Mouse (Mus musculus) gonadal fat pad, adult 2 months (tissue): ENCODE results near the gene Casr. TPM values are rescaled to one million over a fixed set of nuclear protein-coding genes. Genes with fewer than 3 reads are reported as not detected.

Experiments
- DNase-seq: peaks from one replicate; pipeline ENCODE4 v3.0.0-alpha.2; 2012; ENCODE audit warnings: low read depth
- polyA plus RNA-seq: library from polyadenylated mRNA; depleted of rRNA; stranded (reverse); fragments of >200 nt; gene quantifications from 2 replicates; pipeline ENCODE4 v1.2.3, GENCODE M21; 2012

Gene Casr
- polyA plus RNA-seq, 1 experiment = 0.14 TPM

DNA sequence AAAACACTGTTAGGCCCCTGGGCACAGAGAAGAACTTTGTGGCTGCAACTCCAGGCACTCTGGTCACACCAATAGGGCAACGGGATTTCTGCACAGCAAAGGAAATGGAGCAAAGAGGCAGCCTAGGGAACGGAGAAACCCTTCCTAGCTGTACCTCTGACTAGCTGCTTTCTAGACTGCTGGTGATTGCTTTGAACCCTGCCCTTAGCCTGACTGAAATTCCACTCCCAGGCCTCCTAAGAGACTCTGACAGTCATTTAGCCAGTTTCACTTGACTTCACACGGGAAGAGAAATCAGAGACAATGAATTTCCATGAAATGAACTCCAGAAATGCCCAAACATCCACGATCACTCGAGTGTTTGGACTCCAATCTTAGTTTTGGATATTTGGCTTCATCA, 38.8 kb downstream of the Casr start:
- no peak for DNase-seq

DNA sequence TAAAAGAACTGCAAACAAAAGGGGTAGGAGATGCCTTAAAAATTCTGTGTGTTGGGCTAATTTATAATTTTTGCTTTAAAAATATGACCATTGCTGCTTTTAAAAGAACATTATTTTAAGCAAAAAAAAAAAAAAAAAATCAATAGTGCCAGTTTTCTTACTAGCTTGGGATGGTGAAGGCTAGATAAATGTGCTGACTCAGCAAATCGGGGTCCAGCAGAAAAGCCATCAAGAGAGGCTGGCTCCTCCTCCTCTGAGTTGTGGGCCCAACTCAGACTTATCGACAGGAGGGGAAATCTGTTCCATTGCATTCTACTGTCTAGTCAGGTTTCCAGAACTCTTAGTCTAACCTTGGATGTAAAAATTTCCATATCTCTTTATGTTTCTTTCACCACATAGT, 45.6 kb downstream of the Casr start:
- DNase-seq = no peak

DNA sequence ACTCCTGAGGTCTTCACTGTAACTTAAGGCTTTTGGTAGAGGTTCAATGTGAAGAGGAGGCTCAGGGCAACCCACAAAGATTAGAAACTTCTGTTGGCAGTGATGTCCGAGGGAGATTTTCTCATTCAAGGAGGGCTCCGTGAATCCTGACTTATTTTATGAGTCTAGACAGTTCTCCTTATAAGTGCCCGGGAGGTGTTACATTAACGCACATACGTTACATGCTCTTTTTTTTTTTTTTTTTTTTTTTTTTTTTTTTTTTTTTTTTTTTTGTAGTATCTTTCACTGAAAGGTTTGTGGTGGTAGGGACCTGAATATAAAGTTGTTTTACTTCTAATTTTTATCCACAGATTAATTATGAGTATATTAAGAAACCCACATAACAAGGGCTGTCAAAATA, 54.6 kb downstream of the Casr start:
- DNase-seq = no peak

DNA sequence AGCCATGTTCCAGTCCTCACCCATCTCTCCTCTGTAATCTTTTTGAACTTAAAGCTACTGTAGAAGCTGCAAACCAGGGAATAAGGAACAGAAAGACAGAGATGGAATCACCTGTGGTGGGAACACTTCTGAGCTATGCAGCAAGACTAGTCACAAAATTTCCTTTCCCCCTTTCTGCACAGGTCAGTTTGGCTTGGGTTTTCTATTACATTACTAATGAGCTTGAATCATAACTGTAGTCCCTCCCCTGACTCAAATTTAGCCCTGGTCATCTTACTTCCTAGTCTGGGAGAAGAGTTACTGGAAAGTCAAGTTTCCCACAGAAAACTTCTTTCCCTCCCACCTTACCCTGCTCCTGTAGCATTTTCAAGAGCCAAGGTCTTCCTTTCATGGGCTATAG, 55.1 kb downstream of the Casr start:
- no peak for DNase-seq

DNA sequence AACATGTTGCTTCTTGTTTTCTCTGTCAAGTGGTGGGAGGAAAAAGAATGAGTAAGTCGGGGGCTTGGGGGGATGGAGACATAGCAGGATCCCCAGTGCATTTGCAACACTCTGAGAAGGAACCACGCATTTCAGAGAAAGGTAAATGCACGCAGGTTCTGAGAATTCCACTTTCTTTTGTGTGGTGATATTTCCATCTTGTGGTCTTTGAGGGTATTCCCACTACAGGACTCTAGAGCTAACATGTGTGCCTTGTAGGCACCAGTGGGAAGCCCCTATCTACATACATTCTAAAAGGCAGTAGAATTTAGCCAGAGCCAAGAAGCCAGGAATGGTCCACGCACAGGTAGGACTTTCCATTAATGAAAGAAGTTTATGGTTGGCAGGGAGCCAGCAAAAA, 56.0 kb downstream of the Casr start:
- DNase-seq = no peak

DNA sequence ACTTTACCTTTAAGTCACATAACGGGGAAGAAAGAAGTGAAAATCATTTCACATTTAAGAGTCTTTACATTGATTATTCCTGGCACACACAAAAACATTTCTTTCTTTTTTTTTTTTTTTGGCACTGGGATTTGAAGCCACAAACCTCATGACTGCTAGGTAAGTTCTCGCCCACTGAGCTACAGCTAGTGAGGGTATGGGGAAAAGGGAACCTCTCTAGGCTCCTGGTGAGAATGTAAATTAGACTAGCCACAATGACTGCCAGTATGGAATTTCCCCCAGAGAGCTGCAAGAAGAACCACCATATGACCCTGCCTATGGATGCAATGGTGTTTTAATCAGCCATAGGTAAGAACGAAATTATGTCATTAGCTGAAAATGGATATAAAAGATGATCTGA, 56.8 kb downstream of the Casr start:
- DNase-seq = no peak

DNA sequence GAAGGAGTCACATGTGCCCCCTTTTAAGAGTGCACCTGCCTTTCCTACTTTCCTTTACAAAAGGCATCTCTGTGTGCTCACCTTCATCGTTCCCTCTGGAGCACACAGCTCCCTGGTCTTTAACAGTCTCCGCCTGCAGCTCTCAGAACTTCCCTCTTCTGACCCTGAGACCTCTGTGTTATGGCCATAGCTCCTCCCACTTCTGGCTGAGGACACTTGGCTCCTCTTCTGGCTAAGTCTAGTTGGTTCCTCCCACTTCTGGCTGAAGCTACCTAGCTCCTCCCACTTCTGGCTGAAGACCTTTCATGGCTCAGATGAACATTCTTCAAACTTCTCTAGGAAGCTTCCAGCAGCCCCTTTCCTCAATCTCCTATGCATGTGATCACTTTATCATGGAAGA, 59.7 kb downstream of the Casr start:
- DNase-seq = no peak

DNA sequence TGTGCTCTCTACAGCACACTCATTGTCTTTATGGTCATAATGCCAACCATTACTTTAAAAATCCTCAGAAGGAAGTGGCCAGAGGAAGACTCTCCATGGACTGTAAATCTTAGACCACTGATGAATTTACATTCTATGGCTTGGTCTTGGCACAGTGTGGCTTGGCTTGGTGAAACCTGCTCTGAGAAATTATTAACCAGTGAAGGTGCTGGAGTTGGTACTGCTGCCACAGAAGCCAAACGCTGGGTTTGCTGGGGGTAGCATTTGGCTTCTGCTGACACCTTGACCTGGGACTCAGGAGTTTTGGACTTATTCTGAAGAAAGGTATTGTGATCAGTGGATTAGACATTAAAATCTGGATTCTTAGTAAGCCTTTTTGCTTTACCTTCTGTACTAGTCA, 69.5 kb downstream of the Casr start:
- DNase-seq = no peak

DNA sequence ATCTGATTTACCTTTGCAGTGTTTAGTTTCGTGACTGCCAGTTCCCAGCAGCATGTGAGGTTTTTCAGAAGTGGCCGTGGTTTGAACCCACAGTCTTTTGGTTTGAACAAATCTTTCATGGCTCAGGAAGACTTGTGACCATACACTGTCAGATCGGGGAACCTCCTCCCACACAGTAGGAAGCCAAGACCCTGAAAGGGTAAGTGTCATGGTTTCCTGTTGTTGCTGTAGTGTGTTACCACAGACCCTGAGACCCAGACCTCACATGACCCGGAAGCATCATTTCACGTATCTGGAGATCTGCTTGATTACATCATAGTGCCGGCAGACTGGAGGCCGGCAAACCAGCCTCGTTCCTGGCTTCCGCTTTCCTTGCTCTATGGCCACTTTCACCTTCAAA, 85.1 kb downstream of the Casr start:
- DNase-seq = no peak

DNA sequence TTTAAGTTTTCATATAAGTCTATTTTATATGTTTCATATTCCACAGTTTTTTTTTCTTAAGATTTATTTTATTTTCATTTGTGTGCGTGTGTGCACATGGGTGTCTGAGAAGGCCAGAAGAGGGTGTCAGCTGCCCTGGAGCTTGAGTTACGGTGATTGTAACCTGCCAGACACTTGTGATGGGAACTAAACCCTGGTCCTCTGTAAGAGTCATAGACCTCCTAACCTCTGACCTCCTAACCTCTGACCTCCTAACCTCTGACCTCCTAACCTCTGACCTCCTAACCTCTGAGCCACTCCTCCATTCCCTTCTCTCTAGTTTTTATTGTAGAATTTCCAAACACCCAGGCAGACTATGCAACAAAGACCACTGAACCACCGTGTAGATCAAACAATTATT, 86.4 kb downstream of the Casr start:
- DNase-seq = no peak

DNA sequence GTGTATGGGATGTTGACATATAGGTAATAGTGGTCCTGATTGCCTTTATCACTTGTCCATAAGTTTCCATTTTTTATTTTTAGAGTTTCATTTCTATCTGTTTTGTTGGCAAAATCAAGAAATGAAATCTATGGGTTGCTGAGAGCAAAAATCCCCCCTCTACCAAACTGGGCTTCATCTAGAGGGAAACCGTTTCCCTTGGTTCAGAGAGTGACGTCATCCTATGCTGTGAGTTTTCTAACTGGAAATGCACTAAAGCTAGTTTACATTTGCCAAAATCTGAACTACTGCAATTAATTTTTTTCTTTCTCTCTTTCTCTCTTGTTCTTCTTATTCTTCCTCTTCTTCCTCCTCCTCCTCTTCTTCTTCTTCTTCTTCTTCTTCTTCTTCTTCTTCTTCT, 87.1 kb downstream of the Casr start:
- no peak for DNase-seq

DNA sequence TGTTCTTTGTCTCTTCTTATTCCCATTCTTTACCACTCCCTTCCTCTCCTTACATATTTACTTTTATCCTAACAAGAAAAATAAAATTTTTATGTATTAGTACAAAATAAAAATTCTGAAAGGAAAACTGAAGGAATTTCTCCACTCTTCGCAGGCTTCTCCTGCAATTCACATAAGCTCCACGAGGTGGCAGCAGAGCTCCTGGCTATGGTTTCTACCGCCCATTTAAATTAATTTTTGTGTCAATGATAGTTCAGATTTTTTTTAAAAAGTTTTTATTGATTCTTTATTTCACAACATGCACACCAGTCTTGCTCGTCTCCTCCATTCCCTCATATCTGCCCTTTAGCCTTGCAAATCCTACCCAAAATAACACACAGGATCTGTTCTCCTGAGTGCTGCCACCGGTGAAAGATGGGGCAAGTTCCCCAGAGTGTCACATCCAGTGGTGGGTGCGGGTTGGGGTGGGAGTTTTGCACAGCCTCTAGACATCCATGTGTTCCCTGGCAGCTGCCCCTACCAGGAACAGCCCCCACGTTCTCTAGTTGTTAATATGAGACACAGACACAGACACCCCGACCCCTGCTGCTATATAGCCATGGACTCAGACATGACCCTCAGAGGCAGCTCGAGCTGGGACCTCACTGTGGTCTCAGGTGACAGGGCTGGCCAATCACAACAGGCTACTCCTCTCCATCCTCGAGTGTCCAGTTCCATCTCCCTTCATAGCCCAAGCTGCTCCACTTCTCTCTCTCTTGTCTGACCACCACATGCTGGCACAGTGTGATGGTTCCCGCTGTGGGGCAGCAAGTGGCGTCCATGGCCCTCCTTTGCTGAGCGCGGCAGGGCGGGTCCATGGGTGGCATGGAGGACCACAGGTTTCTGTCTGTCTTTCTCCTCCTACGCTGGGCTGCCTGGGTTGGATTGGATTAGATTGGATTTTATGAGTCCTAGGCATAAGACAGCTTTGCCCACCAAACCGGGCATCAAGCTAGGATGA, 88.4 kb downstream of the Casr start:
- no peak for DNase-seq

DNA sequence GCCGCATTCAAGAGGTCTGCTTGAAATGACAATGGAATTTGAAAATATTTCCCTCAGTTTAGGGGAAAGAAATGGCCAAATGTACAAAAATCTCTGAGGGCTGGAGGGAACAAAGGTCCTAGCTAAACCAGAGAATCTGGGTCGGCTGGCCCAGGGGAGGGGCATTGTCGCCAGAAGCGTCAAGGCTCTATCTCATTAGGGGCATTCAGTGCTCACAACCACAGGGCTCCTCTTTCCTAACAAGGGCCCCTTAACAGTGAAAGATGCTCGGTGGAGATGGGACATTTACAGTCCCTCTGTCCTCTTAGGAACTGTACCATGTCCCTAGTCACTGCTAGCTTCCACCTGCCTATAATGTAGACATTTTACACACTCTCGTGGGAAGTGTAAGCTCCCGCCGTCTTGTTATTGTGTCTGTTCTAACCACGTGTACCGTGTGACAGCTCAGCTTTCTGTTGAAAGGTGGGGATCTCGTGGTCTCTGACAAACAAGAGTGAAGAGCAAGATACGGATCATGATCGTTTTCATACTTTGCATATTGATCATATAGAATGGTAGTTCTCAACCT, 90.8 kb downstream of the Casr start:
- DNase-seq = no peak

DNA sequence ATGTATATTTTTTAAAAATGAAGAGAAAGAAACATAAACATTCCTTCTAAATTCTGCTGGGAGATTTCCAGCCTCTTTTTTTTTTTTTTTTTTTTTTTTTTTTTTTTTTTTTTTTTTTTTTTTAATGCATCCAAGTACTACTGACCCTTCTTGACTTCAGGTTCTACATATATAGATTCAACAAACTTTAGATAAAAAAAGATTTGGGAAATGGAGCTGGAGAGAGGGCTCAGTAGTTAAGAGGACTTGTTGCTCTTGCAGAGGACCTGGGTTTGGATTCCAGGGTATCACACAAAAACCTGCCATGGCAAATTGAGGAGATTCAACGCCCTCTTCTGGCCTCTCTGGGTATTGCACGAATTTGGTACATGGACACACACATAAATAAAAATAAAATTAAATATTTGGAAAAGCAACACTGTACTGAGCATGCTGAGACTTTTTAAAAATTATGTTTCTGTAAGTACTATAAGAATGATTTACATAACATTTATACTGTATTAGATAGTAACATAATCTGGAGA, 91.9 kb downstream of the Casr start:
- no peak for DNase-seq

DNA sequence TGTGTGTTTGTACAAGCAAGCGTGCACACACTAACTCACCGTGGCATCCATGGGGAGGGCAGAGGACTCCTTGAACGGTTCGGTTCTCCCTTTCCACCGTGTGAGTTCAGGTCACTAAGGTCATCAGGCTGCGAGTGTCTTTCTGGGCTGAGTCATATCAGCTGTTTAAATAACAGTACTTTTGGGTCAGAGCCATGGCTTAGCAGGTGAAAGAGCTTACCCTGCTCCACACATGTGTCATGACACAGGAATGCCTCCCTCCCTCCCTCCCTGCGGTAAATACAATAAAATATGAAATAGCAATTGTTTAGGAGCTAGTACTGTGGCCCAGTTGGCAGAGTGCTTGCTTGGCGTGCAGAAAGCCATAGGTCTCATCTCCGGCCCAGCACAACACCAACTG, 92.6 kb downstream of the Casr start:
- no peak for DNase-seq

DNA sequence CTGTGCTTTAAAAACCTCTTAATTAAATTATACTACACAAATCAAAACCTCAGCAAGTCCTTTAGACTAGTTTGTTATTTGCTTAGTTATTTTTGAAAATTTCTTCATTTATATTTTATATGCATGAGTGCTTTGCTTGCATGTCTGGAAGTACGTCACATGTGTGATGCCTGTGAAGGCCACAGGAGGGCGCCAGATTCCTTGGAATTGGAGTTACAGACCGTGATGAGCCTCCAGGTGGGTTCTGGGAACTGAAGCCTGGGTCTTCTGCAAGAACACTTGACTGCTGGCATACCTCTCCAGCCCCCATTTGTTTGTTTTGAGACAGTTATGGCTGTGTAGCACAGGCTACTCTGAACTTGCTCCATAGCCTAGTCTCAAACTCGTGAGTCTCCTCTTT, 93.1 kb downstream of the Casr start:
- no peak for DNase-seq

DNA sequence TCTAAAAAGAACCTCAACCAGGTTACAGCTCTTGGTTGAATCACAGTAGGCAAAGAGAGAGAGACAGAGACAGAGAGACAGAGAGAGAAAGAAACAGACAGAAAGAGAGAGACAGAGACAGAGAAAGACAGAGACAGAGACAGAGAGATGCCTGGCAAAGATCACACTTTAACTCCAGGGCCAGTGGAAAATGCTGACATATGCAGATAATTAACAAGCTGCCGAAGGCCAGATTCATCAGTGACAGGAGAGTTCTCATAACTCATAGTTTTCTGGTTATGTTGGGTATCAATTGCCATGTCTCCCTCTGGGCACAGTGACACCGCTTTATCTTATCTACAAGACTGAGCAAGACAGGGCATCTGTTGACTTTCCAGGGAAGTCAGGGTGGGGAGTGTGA, 94.0 kb downstream of the Casr start:
- DNase-seq = no peak

DNA sequence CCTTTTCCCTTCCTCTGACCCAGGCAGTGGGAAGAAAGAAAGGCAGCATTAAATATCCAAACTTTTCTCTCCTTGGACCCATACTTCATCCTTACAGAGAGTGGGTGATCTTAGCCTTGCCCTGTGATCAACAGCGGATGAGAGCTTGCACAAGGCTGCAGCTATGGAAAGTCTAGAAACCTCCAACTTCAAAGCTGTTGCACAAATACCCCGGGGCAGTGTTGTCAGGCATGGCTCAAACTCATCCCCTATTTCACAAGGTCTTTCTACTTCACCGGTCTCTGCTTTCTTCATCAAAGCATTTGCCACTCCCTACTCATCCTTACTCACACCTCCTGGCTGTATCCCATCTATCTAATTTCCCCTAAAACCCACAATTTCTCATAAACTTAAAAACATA, 96.5 kb downstream of the Casr start:
- peak; percentile 49 for DNase-seq

DNA sequence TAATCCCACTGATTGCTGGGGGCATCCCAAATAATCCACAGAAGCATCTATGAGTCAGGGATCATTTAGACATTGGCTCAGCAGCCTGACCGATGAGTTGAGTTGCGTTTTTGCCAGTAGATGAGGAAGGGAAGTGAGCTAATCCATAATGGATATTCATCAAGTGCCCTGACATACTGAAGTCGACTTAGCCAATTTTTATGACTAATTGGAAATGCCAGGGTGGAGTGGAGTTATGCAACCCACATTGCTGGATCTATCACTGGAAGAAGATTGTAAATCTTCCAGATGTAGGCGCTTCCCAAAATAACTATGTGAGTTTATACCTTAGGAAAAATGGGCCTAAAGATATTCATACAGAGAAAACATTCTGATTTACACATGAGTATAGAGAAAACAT, 97.9 kb downstream of the Casr start:
- DNase-seq = no peak

DNA sequence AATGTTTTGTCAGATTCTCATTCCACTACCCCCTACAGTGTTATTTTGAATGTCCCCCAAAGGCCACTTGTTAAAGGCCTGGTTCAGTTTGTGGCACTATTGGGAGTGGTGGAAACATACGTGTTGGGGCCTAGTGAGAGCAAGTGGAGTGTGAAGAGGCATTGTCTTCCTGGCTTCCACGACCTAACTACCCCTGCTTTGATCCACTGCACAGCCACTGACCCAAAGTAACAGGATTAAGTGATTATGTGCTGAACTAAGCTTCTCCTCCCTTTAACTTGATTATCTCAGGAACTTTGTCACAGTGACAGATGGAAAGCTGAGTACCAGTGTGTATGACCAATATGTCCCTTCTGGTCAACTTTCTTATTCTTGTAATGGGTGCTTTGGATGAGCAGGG, 101.5 kb downstream of the Casr start:
- DNase-seq = no peak

DNA sequence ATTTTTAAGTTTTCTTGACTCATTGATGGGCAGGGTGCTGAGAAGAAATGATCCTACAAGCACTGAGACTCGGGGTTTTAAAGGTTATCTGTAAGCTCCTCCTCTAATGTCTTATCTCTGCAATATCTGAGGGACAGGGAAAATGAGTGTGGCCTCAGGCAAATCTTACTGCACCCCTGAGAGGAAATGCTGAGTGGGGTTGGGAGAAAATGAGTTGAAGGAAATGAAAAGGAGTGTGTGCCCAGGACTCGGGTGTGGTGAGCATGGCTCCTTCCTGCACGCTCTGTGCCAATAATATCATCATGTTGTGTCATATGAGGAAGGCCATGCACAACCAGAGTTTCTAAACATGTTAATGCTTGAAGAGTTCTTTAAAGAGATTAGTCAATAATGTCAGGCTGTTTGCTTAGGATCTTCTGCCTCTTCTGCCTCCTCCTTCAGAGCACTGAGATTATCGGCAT, 106.6 kb downstream of the Casr start, which contains the start of gene Stfa3:
Stfa3 (minus strand) TSS at position 51 of the 461 bp plus-strand sequence.
- no peak for DNase-seq
